Mouse (Mus musculus): ENCODE measurements around the gene Hist1h2bf.

GRCm38 (mm10) chr13:23604452-23604851 is 30.5 kb upstream of the Hist1h2bf start:
- TF ChIP-seq POLR2A (IDR thresholded peaks at IDR 0.05; ENCODE audit: borderline replicate concordance, extremely low read depth, low read depth, low read length) (no peak), CTCF (IDR thresholded peaks at IDR 0.05; ENCODE audit: insufficient read depth, low read length) (no peak)
